Mouse (Mus musculus) midbrain, embryonic 16.5 days (tissue): Measurements from ENCODE around the gene Nup160. TPM values are rescaled to one million over a fixed set of nuclear protein-coding genes. Genes with fewer than 3 reads are reported as not detected.

Experiments used
- ATAC-seq: fragments of 200-750 bp; cut with Nextera tagmentation; 2 replicates; pipeline ENCODE4 v1.8.0; 2017; ENCODE audit warnings: moderate TSS enrichment
- H3K27ac ChIP-seq: fragments of 300-500 bp; sonication (generic); 2 replicates; pipeline ENCODE4 v1.5.1; 2014; ENCODE audit warnings: mild to moderate bottlenecking, low read length, mixed read lengths
- H3K27me3 ChIP-seq: fragments of 300-500 bp; sonication (generic); 2 replicates; pipeline ENCODE4 v1.6.1; 2014; ENCODE audit warnings: low read depth, low read length, mixed read lengths; ENCODE audit not compliant: control insufficient read depth, insufficient read depth
- H3K36me3 ChIP-seq: fragments of 300-500 bp; sonication (generic); 2 replicates; pipeline ENCODE4 v1.6.1; 2014; ENCODE audit warnings: mild to moderate bottlenecking, low read length, moderate library complexity, mixed read lengths; ENCODE audit not compliant: control insufficient read depth, insufficient read depth
- H3K4me1 ChIP-seq: fragments of 300-500 bp; sonication (generic); 2 replicates; pipeline ENCODE4 v1.6.1; 2014; ENCODE audit warnings: mild to moderate bottlenecking, low read length, mixed read lengths; ENCODE audit not compliant: control insufficient read depth, insufficient read depth
- H3K4me2 ChIP-seq: fragments of 300-500 bp; sonication (generic); 2 replicates; pipeline ENCODE4 v1.6.1; 2014; ENCODE audit warnings: mild to moderate bottlenecking, low read length, mixed read lengths
- H3K4me3 ChIP-seq: fragments of 300-500 bp; sonication (generic); 2 replicates; pipeline ENCODE4 v1.5.1; 2014; ENCODE audit warnings: low read depth, mild to moderate bottlenecking, low read length, moderate library complexity, mixed read lengths
- H3K9ac ChIP-seq: fragments of 300-500 bp; sonication (generic); 2 replicates; pipeline ENCODE4 v1.6.1; 2014; ENCODE audit warnings: low read depth, low read length, mixed read lengths
- H3K9me3 ChIP-seq: fragments of 300-500 bp; sonication (generic); replicated peaks from 2 replicates; pipeline ENCODE4 v1.6.1; 2014; ENCODE audit warnings: mild to moderate bottlenecking, low read length, mixed read lengths; ENCODE audit not compliant: control insufficient read depth, poor library complexity, severe bottlenecking
- WGBS: fragments of 180-500 bp; shearing (Covaris S2); extraction: QIAGEN DNeasy Blood & Tissue Kit; methylation state at CpG from one replicate; pipeline ENCODE4 v1.1.7; 2014; 5-methylcytosine and 5-hydroxymethylcytosine counted together
- polyA plus RNA-seq: library from polyadenylated mRNA; unstranded; fragments of >200 nt; fragmentation: Nextera tagmentation; extraction: Ambion mirVana; gene quantifications from 2 replicates; pipeline ENCODE4 v1.2.1, GENCODE M21; 2015

The Nup160 gene
- polyA plus RNA-seq = 19.5 and 21.4 TPM in 2 replicates

GRCm38 (mm10) chr2:90677007-90677406, at the start of gene Nup160:
TSS of gene Nup160 (plus strand) at chr2:90677215.
- no peak for ATAC-seq
- H3K27ac ChIP-seq = no peak within 1 kb of the TSS
- 74% methylated on average over 8 of the region's 8 CpGs for WGBS
- no peaks in the 10 kb centered on the region for H3K27me3 ChIP-seq
- no peak within 1 kb of the TSS for H3K4me3 ChIP-seq
- no peaks in the 10 kb centered on the region for H3K36me3 ChIP-seq
- H3K9me3 ChIP-seq = no peaks in the 10 kb centered on the region
- H3K4me2 ChIP-seq = no peak within 1 kb of the TSS
- peaks cover 20% of the 10 kb centered on the region for H3K4me1 ChIP-seq
- no peak within 1 kb of the TSS for H3K9ac ChIP-seq

DNA sequence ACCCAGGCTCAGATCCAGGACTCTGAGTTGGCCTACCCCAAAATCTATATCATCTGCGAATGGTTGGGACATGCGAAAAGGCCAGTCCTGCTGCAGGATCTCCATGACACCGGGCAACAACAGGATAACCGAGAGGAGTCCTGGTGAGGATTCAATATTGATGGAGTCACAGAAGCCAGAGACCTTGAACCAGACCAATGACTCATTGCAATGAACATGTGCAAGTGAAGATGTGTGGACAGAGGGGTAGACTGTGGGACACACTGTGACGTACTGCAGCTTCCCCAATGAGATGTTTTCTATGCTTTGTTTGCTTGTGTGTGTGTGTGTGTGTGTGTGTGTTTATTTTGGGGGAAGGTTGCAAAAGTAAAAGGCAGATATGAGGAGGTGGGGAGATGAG, 48.8 kb upstream of the Nup160 start:
- H3K27ac ChIP-seq = no peak overlapping the region
- H3K36me3 ChIP-seq = no peaks in the 10 kb centered on the region
- H3K4me2 ChIP-seq = no peak overlapping the region
- H3K4me3 ChIP-seq = no peak overlapping the region
- 92% methylated on average over 5 of the region's 5 CpGs for WGBS
- H3K4me1 ChIP-seq = no peaks in the 10 kb centered on the region
- no peaks in the 10 kb centered on the region for H3K27me3 ChIP-seq
- no peak for ATAC-seq
- H3K9me3 ChIP-seq = no peaks in the 10 kb centered on the region
- no peak overlapping the region for H3K9ac ChIP-seq

- no peak for ATAC-seq
- Histone ChIP-seq H3K9me3 (no peaks in the 10 kb centered on the region), H3K4me1 (no peaks in the 10 kb centered on the region), H3K36me3 (no peaks in the 10 kb centered on the region), H3K27me3 (no peaks in the 10 kb centered on the region), H3K27ac (no peak overlapping the region), H3K4me2 (no peak overlapping the region), H3K4me3 (no peak overlapping the region), H3K9ac (no peak overlapping the region)
- WGBS = 72% methylated on average over 2 of the region's 2 CpGs
These were observed 47.5 kb upstream of the Nup160 start for GRCm38 (mm10) chr2:90629552-90629951.

DNA sequence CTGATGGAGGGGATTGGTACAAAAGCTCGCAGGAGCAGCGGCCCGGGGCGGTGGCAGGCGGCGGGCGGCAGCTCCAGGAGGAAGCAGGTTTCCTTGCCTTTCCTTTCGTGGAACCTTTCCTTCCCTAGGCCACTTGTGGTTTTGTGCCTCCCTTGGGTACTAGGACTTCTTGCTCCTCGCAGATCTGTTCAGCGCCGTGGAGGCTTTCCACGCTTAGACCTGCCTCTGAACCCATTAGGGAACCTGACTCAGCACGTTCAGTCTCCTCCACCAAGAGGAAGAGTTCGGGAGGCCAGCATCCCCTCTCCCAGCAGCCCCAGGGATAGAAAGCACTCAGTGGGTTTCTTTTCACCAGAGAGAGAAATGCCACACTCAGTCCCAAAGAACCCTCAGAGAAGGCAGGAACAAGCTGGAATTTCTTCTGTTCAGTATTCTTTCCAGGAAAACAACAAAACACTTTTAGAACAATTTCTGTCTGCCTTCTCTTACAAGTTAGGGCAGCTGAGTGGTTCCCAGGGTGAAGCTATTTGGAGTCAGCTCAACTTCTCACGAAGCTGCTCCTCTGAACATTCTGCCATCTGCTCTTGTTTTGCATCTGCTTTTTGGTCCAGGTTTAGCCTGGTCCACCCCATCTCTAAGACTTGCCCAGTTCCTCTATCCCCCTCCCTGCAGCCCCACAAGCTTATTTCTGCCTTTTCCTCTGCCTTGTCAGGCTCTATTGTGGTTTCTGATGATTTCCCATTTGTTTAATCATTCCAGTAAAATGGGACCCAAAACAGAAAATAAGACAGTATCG, 44.9 kb upstream of the Nup160 start:
- WGBS = 76% methylated on average over 16 of the region's 16 CpGs
- Histone ChIP-seq H3K36me3 (no peaks in the 10 kb centered on the region), H3K9me3 (no peaks in the 10 kb centered on the region), H3K9ac (no peak overlapping the region), H3K4me3 (no peak overlapping the region), H3K4me1 (no peaks in the 10 kb centered on the region), H3K27me3 (no peaks in the 10 kb centered on the region), H3K4me2 (no peak overlapping the region), H3K27ac (no peak overlapping the region)
- ATAC-seq = no peak

GRCm38 (mm10) chr2:90634671-90635070, 42.3 kb upstream of the Nup160 start:
- Histone ChIP-seq H3K27me3 (no peaks in the 10 kb centered on the region), H3K4me3 (no peak overlapping the region), H3K27ac (no peak overlapping the region), H3K4me1 (no peaks in the 10 kb centered on the region), H3K9ac (no peak overlapping the region), H3K9me3 (no peaks in the 10 kb centered on the region), H3K4me2 (no peak overlapping the region), H3K36me3 (no peaks in the 10 kb centered on the region)
- ATAC-seq = no peak

DNA sequence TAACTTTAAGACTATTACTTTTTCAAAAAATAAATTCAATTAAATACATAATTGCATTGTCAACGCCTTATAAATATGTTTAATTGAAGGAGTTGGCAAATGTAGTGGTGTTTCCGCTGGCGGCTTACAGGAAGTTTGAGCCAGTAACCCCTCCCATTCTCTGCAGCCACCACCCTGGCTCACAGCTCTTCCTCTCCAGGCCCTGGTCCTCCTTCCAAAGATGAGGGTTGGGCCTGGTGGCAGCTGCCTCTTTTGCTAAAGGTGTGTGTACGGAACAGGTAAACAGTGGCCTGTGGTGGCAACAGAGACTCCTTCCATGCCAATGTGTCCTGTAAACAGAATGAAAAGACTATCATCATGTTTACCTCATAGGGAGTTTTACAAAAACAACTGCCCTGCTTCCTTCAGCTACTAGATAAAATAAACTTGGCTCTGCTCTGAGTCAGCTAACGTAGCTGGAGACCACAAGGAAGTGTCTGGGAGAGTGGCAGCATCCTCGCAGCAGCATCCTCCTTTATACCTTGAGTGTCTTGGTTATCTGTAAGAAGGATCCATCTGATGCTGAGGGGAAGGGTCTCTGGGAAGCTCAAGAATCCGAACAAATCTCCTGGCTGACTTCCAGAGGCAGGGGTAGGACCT, 41.8 kb upstream of the Nup160 start:
- no peak overlapping the region for H3K27ac ChIP-seq
- H3K9me3 ChIP-seq = no peaks in the 10 kb centered on the region
- no peak overlapping the region for H3K9ac ChIP-seq
- H3K36me3 ChIP-seq = no peaks in the 10 kb centered on the region
- no peaks in the 10 kb centered on the region for H3K4me1 ChIP-seq
- 80% methylated on average over 7 of the region's 7 CpGs for WGBS
- H3K27me3 ChIP-seq = no peaks in the 10 kb centered on the region
- no peak overlapping the region for H3K4me2 ChIP-seq
- no peak overlapping the region for H3K4me3 ChIP-seq
- ATAC-seq = no peak

DNA sequence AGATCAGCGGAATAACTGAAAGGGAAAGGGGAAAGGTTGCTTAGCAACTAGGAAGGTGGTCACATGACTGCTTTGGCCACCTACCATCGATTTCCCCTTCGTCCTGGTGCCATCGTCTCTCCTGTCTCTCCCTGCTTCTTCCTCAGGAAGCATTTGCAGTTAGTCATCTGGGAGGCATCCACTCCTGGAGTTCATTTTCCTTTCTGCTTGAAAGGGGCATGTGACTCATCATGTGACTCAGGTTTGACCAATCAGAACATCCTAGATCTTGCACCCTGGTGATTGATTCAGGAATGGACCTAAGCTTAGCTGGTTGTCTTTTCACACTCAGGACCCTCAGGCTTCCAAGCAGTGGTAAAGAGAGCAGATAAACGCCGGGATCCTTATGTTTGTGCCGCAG, 40.2 kb upstream of the Nup160 start:
- Histone ChIP-seq H3K36me3 (no peaks in the 10 kb centered on the region), H3K27me3 (no peaks in the 10 kb centered on the region), H3K27ac (no peak overlapping the region), H3K4me3 (no peak overlapping the region), H3K4me1 (no peaks in the 10 kb centered on the region), H3K9ac (no peak overlapping the region), H3K9me3 (no peaks in the 10 kb centered on the region), H3K4me2 (no peak overlapping the region)
- ATAC-seq = no peak
- WGBS = 89% methylated on average over 7 of the region's 7 CpGs

- no peak overlapping the region for H3K27ac ChIP-seq
- no peaks in the 10 kb centered on the region for H3K4me1 ChIP-seq
- H3K9me3 ChIP-seq = no peaks in the 10 kb centered on the region
- WGBS = 92% methylated on average over 8 of the region's 8 CpGs
- H3K27me3 ChIP-seq = no peaks in the 10 kb centered on the region
- H3K4me2 ChIP-seq = no peak overlapping the region
- no peak for ATAC-seq
- no peaks in the 10 kb centered on the region for H3K36me3 ChIP-seq
- H3K9ac ChIP-seq = no peak overlapping the region
- H3K4me3 ChIP-seq = no peak overlapping the region
These were observed 37.8 kb upstream of the Nup160 start for GRCm38 (mm10) chr2:90638986-90639746.
